Mouse (Mus musculus): ENCODE measurements around the gene Mef2d. TPM values are rescaled to one million over a fixed set of nuclear protein-coding genes. Genes with fewer than 3 reads are reported as not detected.

Gene Mef2d
- total RNA-seq, 2 experiments from 2014 or later: 146 to 156 TPM

DNA sequence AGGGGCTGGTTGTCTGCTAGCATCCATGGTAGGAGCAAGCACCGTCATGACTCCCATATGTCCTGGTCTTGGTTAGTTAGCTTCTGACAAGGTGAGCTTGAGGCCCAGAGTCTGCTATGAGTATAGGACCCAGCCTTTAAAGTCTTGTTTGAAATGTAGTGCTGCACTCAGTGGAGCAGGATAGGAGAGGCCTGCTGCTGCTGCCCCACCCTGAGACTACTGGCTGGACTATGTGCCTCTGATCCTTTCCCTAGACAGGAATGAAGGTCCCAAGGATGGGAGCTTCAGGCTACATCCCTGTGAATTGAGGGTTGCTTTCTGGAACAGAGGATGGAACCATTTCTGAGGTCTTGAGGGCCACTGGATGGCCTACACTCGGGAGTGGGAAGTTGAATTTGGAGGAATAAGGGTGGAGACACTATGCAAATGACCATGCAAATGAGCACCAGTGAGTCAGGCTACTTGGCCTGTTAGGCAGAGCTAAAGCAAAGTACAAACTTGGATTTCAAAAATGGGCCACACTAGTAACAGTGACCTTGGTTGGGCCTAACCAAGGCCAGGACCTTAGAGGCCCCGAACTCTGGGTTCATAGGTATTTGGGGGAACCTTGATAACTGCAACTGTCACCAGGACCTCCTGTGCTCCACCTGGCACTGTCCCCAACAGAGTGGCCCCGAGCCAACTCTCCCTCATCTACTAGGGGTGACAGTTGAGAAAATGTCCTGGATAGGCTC, 6.8 kb downstream of the Mef2d start:
- peak in 1 of 2 experiments; percentile 31 for DNase-seq (ENCODE audit: low spot score in 2 of 2)

DNA sequence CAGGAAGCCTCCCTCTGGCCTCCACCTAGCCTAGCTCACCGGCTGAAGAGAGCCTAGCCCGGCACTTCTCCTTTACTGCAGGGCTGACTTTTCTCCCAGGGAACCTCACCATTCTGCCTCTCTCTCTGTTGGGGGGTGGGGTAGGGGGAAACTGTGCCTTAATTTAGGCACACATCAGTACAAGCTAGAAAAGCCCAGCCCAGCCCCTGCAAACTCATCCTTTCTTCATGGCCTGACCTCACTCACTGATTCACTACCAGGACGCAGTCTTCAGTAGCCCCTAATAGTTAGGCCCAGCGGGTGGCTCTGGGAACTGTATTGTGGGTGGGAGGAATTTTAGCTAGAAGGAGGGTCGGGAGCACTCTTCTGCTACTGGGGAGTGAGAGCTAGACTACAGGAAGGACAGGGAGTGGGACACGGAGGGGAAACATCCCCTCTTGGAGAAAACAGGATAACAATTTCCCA, 7.4 kb downstream of the Mef2d start:
- DNase-seq (ENCODE audit: low spot score in 2 of 2): no peak

DNA sequence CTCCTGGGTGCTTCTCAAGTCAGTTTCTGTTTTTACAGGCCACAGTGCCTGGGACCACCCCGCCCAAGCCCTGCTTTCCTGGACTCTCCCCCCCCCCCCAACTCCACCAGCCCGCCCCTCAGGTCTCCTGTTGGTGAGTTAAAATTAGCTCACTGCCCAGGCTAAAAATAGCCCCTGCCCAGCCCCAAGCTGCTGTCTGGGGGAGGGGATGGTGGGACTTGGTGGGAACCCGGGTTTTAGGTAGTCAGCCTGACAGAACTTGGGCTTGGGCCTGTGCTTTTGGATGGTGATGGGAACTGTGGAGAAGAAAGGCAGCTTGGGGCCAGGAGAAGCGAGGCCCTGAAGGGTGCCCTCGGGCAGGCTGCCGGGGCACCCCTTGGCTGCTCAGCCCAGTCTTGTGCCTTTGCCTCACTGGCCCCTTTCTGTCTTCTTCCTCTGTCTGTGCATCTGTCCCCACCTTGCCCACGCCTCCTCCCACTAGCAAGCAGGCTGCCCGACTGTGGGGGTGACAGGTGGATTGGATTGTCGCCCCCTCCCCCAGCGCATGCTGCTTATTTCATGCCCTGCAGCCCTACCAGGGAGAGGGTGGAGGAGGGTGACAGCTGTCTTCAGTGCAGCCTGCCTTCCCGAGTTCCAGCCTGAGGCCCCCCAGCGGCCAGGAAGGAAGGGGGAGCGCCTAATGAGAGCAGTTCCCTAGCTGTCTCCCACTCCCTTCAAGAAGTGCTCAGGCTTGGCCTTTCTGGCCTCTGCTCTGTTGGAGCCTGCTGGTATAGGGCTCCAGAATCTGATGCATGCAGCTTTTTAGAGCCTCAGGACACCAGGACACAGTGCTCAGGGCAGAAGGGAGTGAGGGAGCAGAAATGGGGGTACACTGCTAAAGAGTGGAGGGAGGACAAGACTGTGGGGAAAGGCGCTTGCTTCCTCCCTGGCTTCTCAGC, 8.2 kb downstream of the Mef2d start:
- peak; percentile 75 to 77 for DNase-seq (ENCODE audit: low spot score in 2 of 2)

DNA sequence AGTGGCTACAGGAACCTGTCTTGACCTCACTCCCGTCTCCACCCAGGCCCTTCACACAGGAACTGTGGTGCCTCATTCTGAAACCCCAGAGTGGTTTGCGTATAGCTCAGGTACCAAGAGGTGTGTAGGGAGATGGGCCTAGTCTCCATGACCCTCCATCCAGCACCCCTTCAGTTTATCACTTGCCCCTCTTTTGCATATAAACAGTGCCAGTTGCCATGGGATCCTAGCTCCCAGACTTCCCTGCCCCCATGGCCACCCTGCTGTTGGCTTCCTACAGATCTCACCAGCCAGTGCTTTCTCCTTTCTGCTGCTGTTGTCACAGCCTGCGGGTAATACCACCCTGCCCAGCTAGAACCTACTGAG, 8.8 kb downstream of the Mef2d start:
- no peak for DNase-seq (ENCODE audit: low spot score in 2 of 2)

DNA sequence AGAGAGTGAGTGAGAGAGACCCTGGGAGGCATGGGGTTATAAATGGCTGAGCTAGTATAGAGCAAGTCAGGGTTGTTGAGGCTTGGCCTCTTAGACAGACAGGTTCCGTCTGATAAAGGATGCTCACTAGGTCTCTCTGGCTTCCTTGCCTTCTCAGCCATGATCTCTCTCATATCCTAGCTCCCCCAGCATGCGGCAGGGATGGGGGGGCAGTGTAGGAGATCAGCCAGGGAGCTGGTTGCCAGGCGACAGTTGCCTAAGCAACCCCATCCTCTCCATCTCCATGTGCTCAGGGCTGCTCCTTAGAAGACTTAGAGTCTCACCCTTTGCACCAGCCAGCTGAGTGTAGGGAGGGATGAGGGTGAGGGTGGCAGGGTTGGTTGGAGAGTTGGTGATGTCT, 9.9 kb downstream of the Mef2d start:
- peak; percentile 69 to 83 for DNase-seq (ENCODE audit: low spot score in 2 of 2)

DNA sequence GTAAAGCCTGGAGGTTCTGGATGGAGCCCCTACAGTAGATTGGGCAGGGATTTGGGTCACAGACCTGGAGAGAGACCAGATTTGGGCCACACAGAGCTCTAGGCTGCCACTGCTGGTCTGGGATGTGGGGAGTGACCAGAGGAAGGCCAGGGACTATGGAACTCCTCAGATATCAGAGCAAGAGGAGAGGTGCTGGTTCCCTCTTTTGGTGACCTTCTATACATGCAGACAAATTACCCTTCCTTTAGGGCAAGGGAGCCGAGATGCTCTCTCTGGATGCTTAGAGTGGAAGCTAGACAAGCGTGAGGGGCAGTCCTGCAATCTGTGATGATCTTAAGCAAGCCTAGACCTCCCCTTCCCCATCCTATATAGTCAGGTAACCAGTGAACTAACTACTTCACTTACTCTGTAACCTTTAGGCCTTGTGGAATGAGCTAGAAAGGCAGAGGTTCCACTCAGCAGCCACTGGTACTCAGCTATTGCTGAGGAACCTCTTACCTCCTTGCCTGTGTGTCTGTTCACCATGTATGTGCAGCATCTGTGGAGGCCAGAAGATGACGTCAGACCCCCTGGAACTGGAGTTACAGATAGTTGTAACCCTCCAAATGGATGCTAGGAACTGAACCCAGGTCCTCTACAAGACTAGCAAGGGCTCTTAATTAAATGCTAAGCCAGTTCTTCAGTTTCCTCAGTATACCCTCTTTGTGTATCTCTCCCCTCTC, 11.3 kb downstream of the Mef2d start:
- DNase-seq (ENCODE audit: low spot score in 2 of 2): no peak

DNA sequence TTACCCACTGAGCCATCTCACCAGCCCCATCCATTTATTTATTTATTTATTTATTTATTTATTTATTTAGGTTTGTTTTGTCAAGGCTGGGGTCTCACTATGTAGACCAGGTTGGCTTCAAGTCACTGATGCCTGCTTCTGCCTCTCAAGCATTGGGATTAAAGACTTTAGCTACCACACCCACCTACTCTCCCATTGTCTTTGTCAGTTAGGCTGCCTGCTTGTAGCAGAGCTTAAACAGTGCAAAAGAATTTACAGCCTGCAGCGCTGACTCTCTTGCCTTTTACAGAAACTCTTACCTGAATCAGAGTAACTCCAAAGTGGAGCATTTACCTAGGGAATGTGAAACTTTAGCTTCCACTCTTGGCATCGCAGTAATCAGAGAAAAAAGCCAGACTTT, 12.1 kb downstream of the Mef2d start:
- no peak for DNase-seq (ENCODE audit: low spot score in 2 of 2)

DNA sequence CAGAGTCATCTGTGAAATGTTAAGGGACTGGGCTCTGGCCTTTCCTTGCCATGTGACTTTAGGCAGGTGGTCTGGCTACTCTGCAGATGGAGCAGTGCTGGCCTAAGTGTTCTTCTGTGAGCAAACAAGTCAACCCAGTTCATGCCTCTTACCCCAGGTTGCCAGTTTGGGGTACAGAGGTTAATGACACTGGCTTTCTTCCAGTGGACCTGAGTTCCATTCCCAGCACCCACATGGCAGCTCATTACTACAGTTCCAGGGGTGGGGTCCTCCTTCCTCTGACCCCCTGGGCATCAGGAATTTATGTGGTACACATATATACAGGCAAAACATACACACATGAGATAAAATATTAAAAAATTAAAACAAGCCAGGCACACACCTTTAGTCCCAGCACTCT, 14.6 kb downstream of the Mef2d start:
- DNase-seq (ENCODE audit: low spot score in 2 of 2): no peak

DNA sequence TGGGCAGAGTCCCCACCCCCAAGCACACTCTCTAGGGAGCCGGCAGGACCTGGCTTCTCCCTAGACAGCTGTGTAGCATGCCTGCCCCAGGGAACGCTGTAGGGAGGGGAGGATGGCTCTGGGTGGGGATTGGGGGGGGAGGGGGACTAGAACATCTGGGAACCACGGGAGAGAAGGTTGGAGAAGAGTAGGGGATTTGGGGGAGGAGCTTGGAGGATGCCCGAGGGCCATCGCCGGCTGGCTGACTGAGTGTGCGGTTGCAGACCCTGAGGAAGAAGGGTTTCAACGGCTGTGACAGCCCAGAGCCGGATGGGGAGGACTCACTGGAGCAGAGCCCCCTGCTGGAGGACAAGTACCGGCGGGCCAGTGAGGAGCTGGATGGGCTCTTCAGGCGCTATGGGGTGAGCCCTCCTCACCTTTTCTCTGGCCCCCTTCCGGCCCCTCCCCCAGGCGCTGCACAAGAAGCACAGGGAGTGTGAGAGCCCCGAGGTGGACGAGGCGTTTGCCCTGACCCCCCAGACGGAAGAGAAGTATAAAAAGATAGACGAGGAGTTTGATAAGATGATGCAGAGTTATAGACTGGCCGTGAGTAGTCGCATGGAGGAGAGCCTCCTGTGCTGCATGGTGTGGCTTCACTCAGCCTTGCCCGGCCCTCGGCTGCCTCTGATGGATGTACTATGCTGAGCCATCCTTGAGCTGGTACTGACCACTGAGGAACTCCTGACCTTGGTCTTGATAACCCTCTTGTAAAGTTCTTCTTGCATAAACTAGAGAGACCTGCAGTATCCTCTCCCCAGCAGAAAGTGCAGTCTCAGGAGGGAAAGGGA, 15.8 kb downstream of the Mef2d start:
- DNase-seq (ENCODE audit: low spot score in 2 of 2): no peak

DNA sequence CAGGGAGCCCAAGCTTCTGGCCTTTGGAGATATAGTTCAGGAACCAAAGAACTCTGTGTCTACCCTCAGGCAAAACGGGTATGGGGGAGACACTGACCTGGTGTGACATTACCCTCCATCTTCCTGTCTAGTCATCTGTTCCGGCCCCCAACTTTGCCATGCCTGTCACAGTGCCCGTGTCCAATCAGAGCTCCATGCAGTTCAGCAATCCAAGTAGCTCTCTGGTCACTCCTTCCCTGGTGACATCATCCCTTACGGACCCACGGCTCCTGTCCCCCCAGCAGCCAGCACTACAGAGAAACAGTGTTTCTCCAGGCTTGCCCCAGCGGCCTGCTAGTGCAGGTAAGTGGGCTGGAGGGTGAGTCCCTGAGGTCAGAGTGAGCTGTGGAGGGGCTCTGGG, 16.8 kb downstream of the Mef2d start:
- DNase-seq (ENCODE audit: low spot score in 2 of 2): no peak

DNA sequence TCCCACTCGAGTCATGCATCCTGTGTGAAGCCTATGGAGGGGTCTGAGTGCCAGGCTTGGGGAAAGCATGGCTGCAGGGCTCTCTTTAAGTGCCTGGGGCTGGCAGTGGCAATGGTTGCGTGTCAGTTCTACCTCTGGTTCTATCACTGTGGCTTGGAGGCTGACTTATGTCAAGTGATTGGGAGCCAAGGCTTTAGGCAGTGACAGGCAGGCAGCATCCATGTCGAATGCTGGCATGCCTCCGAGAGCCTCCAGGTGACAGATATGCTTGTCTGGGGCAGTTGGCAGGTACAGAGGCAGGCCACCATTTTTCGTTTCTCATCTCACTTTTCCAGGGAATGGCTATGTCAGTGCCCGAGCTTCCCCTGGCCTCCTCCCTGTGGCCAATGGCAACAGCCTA, 18.7 kb downstream of the Mef2d start:
- no peak for DNase-seq (ENCODE audit: low spot score in 2 of 2)

DNA sequence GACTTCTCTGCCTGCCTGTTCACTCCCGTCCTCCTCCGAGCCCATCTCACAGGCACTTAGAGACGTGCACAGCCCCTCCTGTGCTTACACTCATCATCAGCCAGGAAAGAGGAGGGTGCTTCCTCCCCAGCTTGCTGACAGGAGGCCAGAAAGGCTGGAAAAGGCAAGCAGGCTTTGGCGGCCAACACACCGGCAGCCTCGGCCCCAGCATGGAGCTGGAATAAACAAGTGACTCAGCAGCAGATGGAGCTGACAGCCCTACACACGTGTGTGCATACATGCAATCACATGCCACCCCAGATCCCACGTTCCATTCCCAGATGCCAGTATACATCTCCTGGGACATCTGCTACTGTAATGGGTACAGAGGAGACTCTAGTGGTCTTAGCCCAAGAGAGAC, 20.1 kb downstream of the Mef2d start:
- DNase-seq (ENCODE audit: low spot score in 2 of 2): peak in 1 of 2 experiments; percentile 71

DNA sequence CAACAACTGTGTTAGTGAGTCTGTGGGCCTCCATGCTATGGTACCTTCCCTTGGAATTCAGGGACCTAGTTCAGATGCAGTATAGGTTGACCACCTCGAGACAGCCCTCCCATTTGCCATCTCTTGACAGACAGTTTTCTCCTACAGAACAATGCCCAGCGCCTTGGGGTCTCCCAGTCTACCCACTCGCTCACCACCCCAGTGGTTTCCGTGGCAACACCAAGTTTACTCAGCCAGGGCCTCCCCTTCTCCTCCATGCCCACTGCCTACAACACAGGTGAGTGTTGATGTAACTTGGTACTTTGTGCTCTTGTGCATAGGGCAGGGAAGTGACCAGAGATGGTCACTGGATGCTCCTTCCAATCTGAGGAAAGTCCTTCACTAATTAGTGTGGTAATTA, 20.6 kb downstream of the Mef2d start:
- no peak for DNase-seq (ENCODE audit: low spot score in 2 of 2)

DNA sequence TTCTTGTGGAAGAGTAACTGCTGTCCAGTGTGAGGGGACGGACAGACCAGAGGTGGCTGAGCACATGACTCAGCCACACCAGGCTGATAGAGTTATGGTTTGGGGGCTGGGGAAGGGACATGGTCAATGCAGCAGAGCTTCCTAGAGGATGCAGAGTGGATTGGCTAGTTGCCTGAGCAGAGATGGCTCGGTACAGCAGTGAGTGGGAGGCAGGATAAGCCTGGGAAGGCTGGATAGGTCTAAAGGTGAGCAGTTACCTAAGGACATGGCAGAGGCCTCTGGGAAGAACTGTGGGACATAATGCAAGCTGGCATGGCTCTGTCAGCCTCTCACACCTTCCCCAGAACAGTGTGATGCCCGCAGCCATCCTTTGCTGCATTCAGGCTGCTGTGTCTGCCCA, 21.7 kb downstream of the Mef2d start:
- no peak for DNase-seq (ENCODE audit: low spot score in 2 of 2)

DNA sequence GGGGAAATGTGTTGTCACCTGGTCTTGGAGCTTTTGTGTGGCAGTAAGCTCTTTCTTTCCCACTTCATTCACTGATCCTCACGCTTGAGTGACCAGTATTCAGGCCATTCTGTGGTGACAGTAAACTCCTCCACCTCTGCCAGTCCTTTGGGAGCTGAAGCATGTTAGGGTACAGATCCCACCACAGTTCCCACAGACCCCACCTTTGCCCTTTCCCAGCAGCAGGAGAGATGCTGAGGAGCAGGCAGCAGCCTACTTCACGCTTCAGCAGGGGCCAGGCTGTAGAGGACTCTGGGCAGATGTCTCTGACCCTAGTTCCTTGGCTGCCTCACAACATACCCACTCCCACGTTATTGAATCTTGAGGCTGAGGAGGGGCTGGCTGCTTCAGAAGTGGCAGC, 22.1 kb downstream of the Mef2d start:
- DNase-seq (ENCODE audit: low spot score in 2 of 2): no peak

DNA sequence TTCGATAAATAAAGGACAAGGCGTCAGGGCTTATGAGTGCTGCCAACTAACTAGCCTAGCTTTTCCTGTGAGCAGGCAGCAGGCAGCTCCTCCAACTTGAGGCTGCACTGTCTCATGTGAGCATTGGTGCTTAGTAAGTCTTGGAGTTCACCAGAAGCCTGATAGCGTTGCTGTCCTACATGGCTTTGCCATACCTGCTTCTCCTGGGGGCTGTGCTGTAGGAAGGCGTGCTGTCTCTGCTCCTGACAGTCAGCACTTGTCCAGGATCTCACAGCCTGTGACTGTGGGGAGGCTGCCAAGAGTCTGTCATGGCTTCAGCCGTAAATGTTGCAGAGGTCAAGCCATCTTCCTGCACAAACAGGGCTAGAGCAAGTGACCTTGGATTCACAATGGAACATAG, 23.9 kb downstream of the Mef2d start:
- no peak for DNase-seq (ENCODE audit: low spot score in 2 of 2)

DNA sequence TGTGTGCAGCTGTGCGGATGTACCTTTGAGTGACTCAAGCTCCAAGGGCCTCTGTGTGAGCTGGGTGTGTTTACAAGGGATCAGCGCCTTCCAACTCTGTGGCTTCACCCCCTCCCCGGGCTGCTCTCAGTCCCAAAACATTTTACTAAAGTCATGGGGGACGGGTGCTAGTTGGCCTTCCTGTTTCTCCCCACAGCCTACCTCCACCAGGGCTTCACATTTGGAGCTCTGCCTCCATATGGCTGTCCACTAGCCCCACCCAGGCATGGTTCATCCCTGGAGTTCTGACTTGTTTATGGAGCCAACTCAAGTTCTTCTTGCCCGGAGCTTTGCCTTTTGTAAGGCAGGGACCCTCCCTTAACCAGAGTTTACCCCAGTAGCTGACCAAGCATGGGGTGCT, 28.2 kb downstream of the Mef2d start:
- no peak for DNase-seq (ENCODE audit: low spot score in 2 of 2)

DNA sequence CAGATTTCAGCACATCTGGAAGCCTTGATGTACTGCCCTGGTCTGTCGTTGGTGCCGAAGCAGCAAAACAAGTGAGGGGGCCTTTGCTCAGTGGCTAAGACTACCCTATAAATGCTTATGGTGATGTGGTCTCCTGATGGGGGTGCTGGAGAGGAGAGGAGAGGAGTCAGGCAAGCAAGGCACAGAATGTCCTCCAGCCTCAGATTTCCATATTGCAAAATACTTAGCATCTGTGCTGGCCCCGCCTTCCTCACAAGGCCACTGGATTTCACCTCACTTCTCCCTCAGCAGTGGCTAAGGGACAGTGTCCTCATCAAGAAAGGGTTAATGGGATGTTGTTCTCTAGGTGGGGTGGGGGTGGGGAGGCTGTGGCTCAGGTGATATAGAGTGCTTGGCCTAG, 30.3 kb downstream of the Mef2d start:
- no peak for DNase-seq (ENCODE audit: low spot score in 2 of 2)

DNA sequence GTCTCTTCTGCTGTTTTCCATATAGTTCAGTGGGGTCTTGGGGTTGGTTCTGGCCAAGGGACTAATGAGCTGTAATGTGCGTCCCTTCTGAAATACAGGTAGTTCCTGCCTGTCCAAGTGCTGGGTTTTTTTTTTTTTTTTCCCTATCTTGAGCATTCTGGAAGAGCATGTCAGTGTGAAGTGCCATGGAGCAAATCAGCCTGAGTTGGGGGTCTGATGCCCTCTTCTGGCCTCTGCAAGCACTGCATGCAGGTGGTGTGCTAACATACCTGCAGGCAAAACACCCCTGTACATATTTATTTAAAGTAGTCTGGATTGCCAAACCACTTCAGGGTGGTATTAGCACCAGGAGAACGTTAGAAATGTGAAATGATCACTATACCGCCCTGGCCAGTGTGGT, 31.2 kb downstream of the Mef2d start:
- DNase-seq (ENCODE audit: low spot score in 2 of 2): no peak

DNA sequence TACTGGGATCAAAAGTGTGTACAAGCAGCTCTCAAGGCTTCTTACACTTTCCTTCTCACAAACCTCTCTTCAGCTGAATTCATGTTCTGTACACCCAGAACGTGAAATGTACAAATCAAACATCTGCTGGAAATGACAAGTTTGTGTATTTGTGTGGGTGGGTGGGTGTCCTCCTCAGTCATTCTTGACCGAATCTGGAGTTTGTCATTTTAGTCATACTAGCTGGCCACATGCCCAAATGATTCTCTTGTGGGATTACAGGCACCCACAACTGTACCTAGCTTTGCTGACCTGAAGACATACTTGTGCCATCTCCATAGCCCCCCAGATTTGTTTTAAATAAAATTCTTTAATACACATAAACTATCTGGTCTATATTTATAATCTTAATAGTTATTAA, 32.7 kb downstream of the Mef2d start:
- DNase-seq (ENCODE audit: low spot score in 2 of 2): no peak

DNA sequence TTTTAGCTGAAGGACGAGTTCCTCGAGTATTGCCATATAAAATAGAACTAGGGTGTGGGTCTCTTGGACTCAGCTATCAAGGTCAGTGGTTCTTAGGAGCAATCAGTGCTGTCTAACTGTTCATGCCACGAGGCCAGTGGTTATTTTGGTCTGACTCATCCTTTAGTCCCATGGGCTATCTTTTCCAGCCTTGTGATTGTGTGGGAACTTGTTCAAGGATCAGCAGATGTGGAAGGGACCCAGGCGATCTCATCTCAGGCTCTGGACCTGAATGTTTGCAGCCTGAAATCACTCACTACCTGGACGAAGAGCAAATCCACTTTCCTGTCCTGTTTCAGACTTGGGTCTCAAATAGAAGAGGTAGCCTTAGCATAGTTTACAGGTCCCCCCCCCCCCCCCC, 34.9 kb downstream of the Mef2d start:
- DNase-seq (ENCODE audit: low spot score in 2 of 2): no peak

Data from layer of hippocampus, postnatal 14 days (tissue).